Mouse (Mus musculus) bone marrow, adult 2 months (tissue): ENCODE results near the gene Chn2. TPM values are rescaled to one million over a fixed set of nuclear protein-coding genes. Genes with fewer than 3 reads are reported as not detected.
"Not testable (repeated sequence)": the region's sequence is repeated elsewhere in the genome, so short reads cannot be mapped to it uniquely, and the experiment has no call there.

Experiments used
- H3K27ac ChIP-seq: fragments of 200-500 bp; 2 replicates; pipeline ENCODE4 v1.5.1; 2012; ENCODE audit warnings: low read depth, mild to moderate bottlenecking, control low read depth, inconsistent platforms, low read length; ENCODE audit not compliant: control insufficient read depth, poor library complexity, insufficient read depth
- H3K4me1 ChIP-seq: fragments of 200-500 bp; 2 replicates; pipeline ENCODE4 v1.6.1; 2011; ENCODE audit warnings: low read length; ENCODE audit not compliant: control insufficient read depth, insufficient read depth
- H3K4me3 ChIP-seq: fragments of 200-500 bp; replicated peaks from 2 replicates; pipeline ENCODE3; 2011; ENCODE audit warnings: mild to moderate bottlenecking, low read depth, low read length, control low read depth; ENCODE audit not compliant: control insufficient read depth
- CTCF ChIP-seq: fragments of 200-500 bp; IDR thresholded peaks from 2 replicates; pipeline ENCODE4 v1.5.1; 2011; ENCODE audit warnings: low read length, control low read depth; ENCODE audit not compliant: control insufficient read depth, insufficient read depth
- POLR2A ChIP-seq: fragments of 200-500 bp; IDR thresholded peaks from 2 replicates; pipeline ENCODE4 v1.6.1; 2011; ENCODE audit warnings: low read depth, mild to moderate bottlenecking, control low read depth, low read length, borderline replicate concordance; ENCODE audit not compliant: control insufficient read depth
- WGBS: fragments of 180-500 bp; shearing (Covaris S2); methylation state at CpG from one replicate; pipeline ENCODE4 v1.1.7; 2018; 5-methylcytosine and 5-hydroxymethylcytosine counted together
- polyA plus RNA-seq: library from polyadenylated mRNA; stranded (reverse); fragments of >200 nt; gene quantifications from 2 replicates; pipeline ENCODE4 v1.2.4, GENCODE M21; 2011; ENCODE audit warnings: low replicate concordance; ENCODE audit not compliant: missing spikeins, insufficient read depth, insufficient read length

The Chn2 gene
- polyA plus RNA-seq, 1 experiment: 7.3 TPM

- WGBS: 84% methylated on average over 11 of the region's 11 CpGs
- Histone ChIP-seq H3K4me1 (no peaks in the 10 kb centered on the region), H3K27ac (no peak overlapping the region), H3K4me3 (no peak overlapping the region)
- TF ChIP-seq POLR2A: no peak
- TF ChIP-seq CTCF: no peak
Measured at GRCm38 (mm10) chr6:54170286-54170894, 131.0 kb downstream of the Chn2 start.

DNA sequence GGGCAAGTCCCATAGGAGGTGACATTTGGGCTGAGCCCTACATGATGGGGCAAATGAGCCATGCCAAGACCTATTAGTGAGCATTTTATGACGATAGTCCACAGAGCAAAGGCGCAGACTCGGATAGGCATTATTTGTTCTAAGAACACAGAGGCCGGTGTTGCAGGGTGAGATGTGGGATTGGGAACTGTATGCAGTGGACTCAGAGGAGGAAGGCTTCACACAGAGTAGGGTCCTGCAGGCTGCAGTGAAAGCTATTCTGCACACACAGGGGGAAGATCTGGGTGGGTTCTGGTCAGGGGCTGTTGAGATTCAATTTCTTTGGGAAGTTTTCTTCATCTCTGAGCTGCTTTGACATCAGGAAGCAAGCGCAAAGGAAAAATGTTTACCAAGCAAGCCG is 132.0 kb downstream of the Chn2 start:
- no peak overlapping the region for H3K27ac ChIP-seq
- WGBS: 89% methylated on average over 6 of the region's 6 CpGs
- H3K4me3 ChIP-seq: no peak overlapping the region
- no peaks in the 10 kb centered on the region for H3K4me1 ChIP-seq
- TF ChIP-seq POLR2A (no peak), CTCF (no peak)

- 85% methylated on average over 8 of the region's 8 CpGs for WGBS
- Histone ChIP-seq H3K4me3 (no peak overlapping the region), H3K4me1 (peaks cover 4% of the 10 kb centered on the region)
Measured at GRCm38 (mm10) chr6:54175473-54176215, 136.3 kb downstream of the Chn2 start.

DNA sequence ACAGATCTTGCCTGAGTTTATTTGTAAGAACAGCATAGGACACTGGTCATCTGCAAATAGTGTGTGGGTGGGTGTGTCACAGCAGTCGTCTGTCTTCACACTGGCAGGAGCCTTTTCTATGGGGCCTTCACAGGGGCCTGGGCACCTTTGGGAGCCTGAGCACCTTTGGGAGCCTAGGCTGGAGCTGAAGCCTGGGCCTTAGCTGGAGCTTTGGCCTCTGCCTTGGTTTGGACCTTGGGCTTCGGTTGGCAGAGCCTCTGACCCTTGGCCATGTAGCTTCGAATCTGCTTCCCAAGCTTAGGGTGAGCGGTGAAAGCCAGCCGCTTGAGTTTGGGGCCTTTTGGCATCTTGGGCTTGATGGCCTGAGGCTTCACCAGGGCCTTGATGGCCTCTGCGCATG is 137.7 kb downstream of the Chn2 start:
- H3K4me3 ChIP-seq, H3K4me1 ChIP-seq, H3K27ac ChIP-seq: not testable (repeated sequence)
- 85% methylated on average over 6 of the region's 6 CpGs for WGBS

More at GRCm38 (mm10) chr6:54175473-54176215, 136.3 kb downstream of the Chn2 start:
- H3K27ac ChIP-seq: no peak overlapping the region
- TF ChIP-seq POLR2A (no peak), CTCF (no peak)

DNA sequence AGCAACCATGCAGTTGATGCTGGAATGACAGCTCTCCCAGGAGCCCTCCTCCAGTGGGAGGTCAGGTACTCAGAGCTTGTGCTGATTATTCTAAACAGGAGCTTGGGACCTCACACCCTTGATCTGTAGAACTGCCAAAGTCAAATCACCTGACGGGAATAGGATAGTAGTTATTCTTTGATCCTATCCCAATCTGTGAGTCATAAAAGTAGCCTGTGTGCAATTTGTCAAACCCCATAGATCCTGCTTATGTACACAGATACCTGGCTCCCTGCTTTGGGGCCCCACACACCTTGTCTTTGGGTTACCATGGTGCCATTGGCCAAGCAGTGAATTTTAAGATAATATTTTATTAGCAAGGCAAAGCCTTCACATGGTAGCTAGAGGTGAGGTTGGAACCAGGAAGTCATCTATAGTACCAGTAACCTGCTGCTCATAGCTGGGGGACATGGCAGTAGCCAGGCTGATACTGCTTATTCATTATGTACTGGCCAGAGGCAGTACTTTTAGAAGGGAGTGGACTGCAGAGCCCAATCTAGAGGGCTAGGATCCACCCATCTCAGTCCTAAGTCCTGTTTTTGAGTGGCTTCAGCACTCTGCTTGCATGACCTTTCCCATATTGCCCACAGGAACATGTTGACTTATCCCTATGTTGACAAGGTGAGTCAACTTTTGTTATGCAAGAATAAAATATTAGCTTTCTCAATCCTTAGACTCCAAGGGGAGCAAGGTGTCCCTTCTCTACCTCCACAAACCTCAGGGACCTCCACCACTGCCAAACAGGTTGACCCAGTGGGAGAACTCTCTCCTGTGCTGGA is 139.9 kb downstream of the Chn2 start:
- H3K27ac ChIP-seq: no peak overlapping the region
- 77% methylated on average over 1 of the region's 1 CpGs for WGBS

GRCm38 (mm10) chr6:54179874-54180212 is 140.5 kb downstream of the Chn2 start:
- peaks cover 4% of the 10 kb centered on the region for H3K4me1 ChIP-seq
- no peak for TF ChIP-seq CTCF
- 33% methylated on average over 6 of the region's 6 CpGs for WGBS

More for the DNA sequence above, 139.9 kb downstream of the Chn2 start:
- no peak overlapping the region for H3K4me3 ChIP-seq
- H3K4me1 ChIP-seq: peaks cover 4% of the 10 kb centered on the region
- TF ChIP-seq POLR2A (no peak), CTCF (no peak)

DNA sequence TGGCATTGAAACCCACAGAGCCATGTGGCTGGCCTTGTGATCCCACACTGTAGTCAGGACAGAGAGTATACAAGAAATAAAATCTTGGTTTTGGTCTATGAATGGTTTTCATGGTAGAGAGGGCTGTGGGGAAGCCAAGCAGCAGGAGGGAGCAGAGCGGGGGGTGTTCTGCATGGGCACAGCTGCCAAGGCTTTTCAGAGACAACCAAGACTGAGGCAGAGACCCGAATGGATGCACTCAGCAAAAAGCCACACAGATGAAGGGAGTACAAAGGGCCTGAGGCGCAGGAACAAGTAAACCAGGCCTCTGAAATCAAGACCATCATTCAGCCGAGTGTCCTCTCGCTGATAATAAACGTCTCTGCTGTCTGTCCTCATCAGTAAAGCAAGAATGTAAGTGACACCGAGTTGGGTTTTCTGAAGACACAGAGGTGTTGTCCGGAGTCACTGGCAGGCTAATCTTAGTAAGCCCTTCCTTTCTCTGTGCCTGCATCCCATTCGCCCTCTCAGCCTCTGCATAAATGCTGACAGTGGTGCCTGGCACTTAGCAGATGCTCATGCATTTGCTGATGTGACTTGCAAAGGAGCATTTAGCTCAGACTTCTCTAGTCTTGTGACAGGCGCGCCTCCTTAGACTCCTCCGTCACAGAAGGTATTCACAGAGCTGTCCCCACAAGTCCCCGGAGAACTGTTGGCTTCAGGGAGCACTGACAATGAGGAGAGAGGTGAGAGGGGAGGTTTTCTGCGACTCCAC is 144.6 kb downstream of the Chn2 start:
- no peak overlapping the region for H3K4me3 ChIP-seq
- 77% methylated on average over 14 of the region's 14 CpGs for WGBS
- no peak for TF ChIP-seq CTCF
- no peak for TF ChIP-seq POLR2A

More at GRCm38 (mm10) chr6:54179874-54180212, 140.5 kb downstream of the Chn2 start:
- no peak overlapping the region for H3K27ac ChIP-seq
- H3K4me3 ChIP-seq: no peak overlapping the region

DNA sequence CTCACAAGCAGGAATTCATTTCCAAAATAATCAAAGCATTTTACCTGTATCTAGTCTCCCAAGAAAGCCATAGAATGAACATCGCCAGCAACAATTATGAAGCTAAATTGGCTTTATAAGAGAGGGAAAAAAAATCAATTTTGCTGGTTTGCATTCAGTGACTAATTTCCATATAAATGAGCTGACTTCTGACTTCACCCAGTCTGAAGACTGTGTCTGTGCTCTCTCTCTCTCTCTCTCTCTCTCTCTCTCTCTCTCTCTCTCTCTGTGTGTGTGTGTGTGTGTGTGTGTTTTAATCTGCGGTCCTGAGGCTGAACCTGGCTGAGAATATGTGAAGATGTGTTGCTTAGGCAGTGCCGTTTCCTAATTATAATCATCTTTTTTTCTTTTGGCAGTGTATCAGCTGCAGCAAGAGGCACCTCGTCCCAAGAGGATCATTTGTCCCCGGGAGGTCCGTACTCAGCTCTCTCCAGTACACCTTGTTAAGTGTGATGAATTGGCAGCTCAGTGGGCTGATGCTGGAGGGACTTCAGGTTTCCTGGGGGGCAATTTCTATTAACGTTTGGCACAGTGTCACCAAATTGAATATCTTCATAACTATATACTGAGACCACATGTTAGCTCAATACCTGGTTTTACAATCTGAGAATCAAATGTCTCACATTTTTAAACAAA is 154.4 kb downstream of the Chn2 start:
- no peaks in the 10 kb centered on the region for H3K4me1 ChIP-seq
- H3K27ac ChIP-seq: no peak overlapping the region
- 77% methylated on average over 7 of the region's 7 CpGs for WGBS
- H3K4me3 ChIP-seq: no peak overlapping the region
- TF ChIP-seq POLR2A (no peak), CTCF (no peak)

More for the DNA sequence above, 144.6 kb downstream of the Chn2 start:
- no peak overlapping the region for H3K27ac ChIP-seq
- peaks cover 4% of the 10 kb centered on the region for H3K4me1 ChIP-seq
